Mouse (Mus musculus) cerebellum, adult 2 months (tissue): ENCODE measurements around the gene Dock2.

Source experiments
- CTCF ChIP-seq: fragments of 200-500 bp; IDR thresholded peaks from 2 replicates; pipeline ENCODE4 v1.5.1; 2011; ENCODE audit warnings: low read depth, mild to moderate bottlenecking, control low read depth, low read length, moderate library complexity, borderline replicate concordance; ENCODE audit not compliant: insufficient read depth
- POLR2A ChIP-seq: fragments of 200-500 bp; IDR thresholded peaks from 2 replicates; pipeline ENCODE4 v1.6.1; 2011; ENCODE audit warnings: low read length, control low read depth, borderline replicate concordance; ENCODE audit not compliant: insufficient read depth

DNA sequence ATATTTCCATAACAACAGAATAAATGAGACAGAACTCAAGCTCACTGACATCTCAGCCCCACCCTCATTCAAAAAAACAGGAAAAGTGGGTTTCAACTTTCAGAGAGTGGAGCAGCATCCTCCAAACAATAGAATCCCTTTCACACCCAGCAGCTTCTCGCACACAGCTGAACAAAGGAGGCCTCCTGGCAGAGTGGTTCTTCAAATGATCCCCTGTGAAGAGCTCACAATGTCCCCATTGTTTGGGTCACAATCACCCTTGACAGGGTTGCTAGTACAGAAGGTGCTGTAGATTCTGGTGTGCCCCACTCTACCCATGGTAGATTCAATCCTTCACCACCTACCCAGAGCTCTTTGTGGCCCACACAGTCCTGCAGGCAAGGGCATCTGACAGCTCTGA, 44.7 kb downstream of the Dock2 start:
- no peak for TF ChIP-seq CTCF
- TF ChIP-seq POLR2A, result no peak
